Mouse (Mus musculus) hindbrain, embryonic 11.5 days (tissue): ENCODE results near the gene Epha3. TPM values are rescaled to one million over a fixed set of nuclear protein-coding genes. Genes with fewer than 3 reads are reported as not detected.

Source experiments
- ATAC-seq: fragments of 200-750 bp; cut with Nextera tagmentation; 2 replicates; pipeline ENCODE4 v1.8.0; 2017; ENCODE audit warnings: mild to moderate bottlenecking, moderate TSS enrichment, moderate library complexity; ENCODE audit not compliant: low FRiP score
- DNase-seq: peaks from one replicate; pipeline ENCODE4 v3.0.0-alpha.2; 2015; ENCODE audit warnings: low spot score
- H3K27ac ChIP-seq: fragments of 300-500 bp; sonication (generic); 2 replicates; pipeline ENCODE4 v1.5.1; 2014; ENCODE audit warnings: mild to moderate bottlenecking, low read depth, low read length
- H3K27me3 ChIP-seq: fragments of 300-500 bp; sonication (generic); 2 replicates; pipeline ENCODE4 v1.6.1; 2014; ENCODE audit warnings: mild to moderate bottlenecking, low read length, moderate library complexity, mixed read lengths; ENCODE audit not compliant: control insufficient read depth, insufficient read depth
- H3K36me3 ChIP-seq: fragments of 300-500 bp; sonication (generic); 2 replicates; pipeline ENCODE4 v1.6.1; 2014; ENCODE audit warnings: mild to moderate bottlenecking, low read length, moderate library complexity, mixed read lengths; ENCODE audit not compliant: control insufficient read depth, insufficient read depth
- H3K4me1 ChIP-seq: fragments of 300-500 bp; sonication (generic); replicated peaks from 2 replicates; pipeline ENCODE4 v1.6.1; 2014; ENCODE audit warnings: low read length, mixed read lengths; ENCODE audit not compliant: control insufficient read depth, insufficient read depth
- H3K4me2 ChIP-seq: fragments of 300-500 bp; sonication (generic); replicated peaks from 2 replicates; pipeline ENCODE4 v1.6.1; 2014; ENCODE audit warnings: mild to moderate bottlenecking, low read depth, low read length
- H3K4me3 ChIP-seq: fragments of 300-500 bp; sonication (generic); 2 replicates; pipeline ENCODE4 v1.5.1; 2014; ENCODE audit warnings: low read depth, low read length
- H3K9ac ChIP-seq: fragments of 300-500 bp; sonication (generic); 2 replicates; pipeline ENCODE4 v1.6.1; 2014; ENCODE audit warnings: low read depth, low read length
- H3K9me3 ChIP-seq: fragments of 300-500 bp; sonication (generic); 2 replicates; pipeline ENCODE4 v1.6.1; 2016; ENCODE audit warnings: low read length; ENCODE audit not compliant: control insufficient read depth
- WGBS: fragments of 180-500 bp; shearing (Covaris S2); extraction: QIAGEN DNeasy Blood & Tissue Kit; methylation state at CpG from one replicate; pipeline ENCODE4 v1.1.7; 2014; 5-methylcytosine and 5-hydroxymethylcytosine counted together
- polyA plus RNA-seq: library from polyadenylated mRNA; unstranded; fragments of >200 nt; fragmentation: Nextera tagmentation; extraction: Ambion mirVana; gene quantifications from 2 replicates; pipeline ENCODE4 v1.2.1, GENCODE M21; 2014

Epha3 gene
- polyA plus RNA-seq, 1 experiment from 2014 or later = 68.6 TPM

- DNase-seq = no peak
These were observed 311.4 kb downstream of the Epha3 start for GRCm38 (mm10) chr16:63552531-63552930.

GRCm38 (mm10) chr16:63539489-63539888 is 324.5 kb downstream of the Epha3 start:
- H3K4me1 ChIP-seq = no peaks in the 10 kb centered on the region
- no peaks in the 10 kb centered on the region for H3K27me3 ChIP-seq
- H3K9me3 ChIP-seq = no peaks in the 10 kb centered on the region
- no peak overlapping the region for H3K4me3 ChIP-seq
- ATAC-seq = no peak
- H3K4me2 ChIP-seq = no peak overlapping the region
- no peak overlapping the region for H3K9ac ChIP-seq
- no peak overlapping the region for H3K27ac ChIP-seq
- no peak for DNase-seq
- H3K36me3 ChIP-seq = no peaks in the 10 kb centered on the region

More at GRCm38 (mm10) chr16:63552531-63552930, 311.4 kb downstream of the Epha3 start:
- no peak overlapping the region for H3K4me3 ChIP-seq
- no peak overlapping the region for H3K4me2 ChIP-seq
- H3K27me3 ChIP-seq = no peaks in the 10 kb centered on the region
- H3K9me3 ChIP-seq = no peaks in the 10 kb centered on the region
- 88% methylated on average over 7 of the region's 7 CpGs for WGBS
- no peaks in the 10 kb centered on the region for H3K36me3 ChIP-seq
- no peak overlapping the region for H3K27ac ChIP-seq
- H3K9ac ChIP-seq = no peak overlapping the region
- no peaks in the 10 kb centered on the region for H3K4me1 ChIP-seq
- ATAC-seq = no peak

- Histone ChIP-seq H3K27me3 (no peaks in the 10 kb centered on the region), H3K36me3 (no peaks in the 10 kb centered on the region), H3K9me3 (no peaks in the 10 kb centered on the region), H3K4me1 (no peaks in the 10 kb centered on the region), H3K9ac (no peak overlapping the region), H3K4me2 (no peak overlapping the region), H3K27ac (no peak overlapping the region), H3K4me3 (no peak overlapping the region)
- 64% methylated on average over 2 of the region's 2 CpGs for WGBS
- DNase-seq (no peak), ATAC-seq (no peak)
These were observed 335.2 kb downstream of the Epha3 start for GRCm38 (mm10) chr16:63528821-63529220.

GRCm38 (mm10) chr16:63517636-63518035 is 346.3 kb downstream of the Epha3 start:
- ATAC-seq (no peak), DNase-seq (no peak)
- Histone ChIP-seq H3K27ac (no peak overlapping the region), H3K9me3 (no peaks in the 10 kb centered on the region), H3K27me3 (no peaks in the 10 kb centered on the region), H3K4me2 (no peak overlapping the region), H3K4me1 (no peaks in the 10 kb centered on the region), H3K9ac (no peak overlapping the region), H3K4me3 (no peak overlapping the region), H3K36me3 (no peaks in the 10 kb centered on the region)
- WGBS = 89% methylated on average over 1 of the region's 1 CpGs

- Histone ChIP-seq H3K4me1 (no peaks in the 10 kb centered on the region), H3K4me2 (no peak overlapping the region), H3K4me3 (no peak overlapping the region), H3K27ac (no peak overlapping the region), H3K9me3 (no peaks in the 10 kb centered on the region), H3K27me3 (no peaks in the 10 kb centered on the region), H3K36me3 (no peaks in the 10 kb centered on the region), H3K9ac (no peak overlapping the region)
- DNase-seq (no peak), ATAC-seq (no peak)
- WGBS = 93% methylated on average over 2 of the region's 2 CpGs
These were observed 353.9 kb downstream of the Epha3 start for GRCm38 (mm10) chr16:63510069-63510468.

- ATAC-seq (no peak), DNase-seq (no peak)
- no peaks in the 10 kb centered on the region for H3K36me3 ChIP-seq
- no peak overlapping the region for H3K4me3 ChIP-seq
- H3K9me3 ChIP-seq = no peaks in the 10 kb centered on the region
- 72% methylated on average over 2 of the region's 2 CpGs for WGBS
- H3K4me1 ChIP-seq = no peaks in the 10 kb centered on the region
- no peak overlapping the region for H3K4me2 ChIP-seq
- H3K27ac ChIP-seq = no peak overlapping the region
- no peak overlapping the region for H3K9ac ChIP-seq
- H3K27me3 ChIP-seq = no peaks in the 10 kb centered on the region
These were observed 357.5 kb downstream of the Epha3 start for GRCm38 (mm10) chr16:63506437-63506836.

- no peaks in the 10 kb centered on the region for H3K27me3 ChIP-seq
- H3K36me3 ChIP-seq = no peaks in the 10 kb centered on the region
- no peak overlapping the region for H3K4me3 ChIP-seq
- DNase-seq (peak; percentile 50), ATAC-seq (peak; percentile 93)
- no peaks in the 10 kb centered on the region for H3K4me1 ChIP-seq
- H3K9me3 ChIP-seq = no peaks in the 10 kb centered on the region
- H3K27ac ChIP-seq = no peak overlapping the region; the same call in 1 of the 2 replicates
- no peak overlapping the region for H3K4me2 ChIP-seq
- H3K9ac ChIP-seq = no peak overlapping the region
- 17% methylated on average over 6 of the region's 6 CpGs for WGBS
These were observed 362.5 kb downstream of the Epha3 start for GRCm38 (mm10) chr16:63501456-63501855.

- H3K27me3 ChIP-seq = no peaks in the 10 kb centered on the region
- no peaks in the 10 kb centered on the region for H3K4me1 ChIP-seq
- no peaks in the 10 kb centered on the region for H3K9me3 ChIP-seq
- H3K36me3 ChIP-seq = no peaks in the 10 kb centered on the region
- WGBS = 36% methylated on average over 4 of the region's 4 CpGs
- H3K4me3 ChIP-seq = no peak overlapping the region
- no peak overlapping the region for H3K4me2 ChIP-seq
- peak; percentile 19 for DNase-seq
- no peak overlapping the region for H3K27ac ChIP-seq
- no peak overlapping the region for H3K9ac ChIP-seq
- ATAC-seq = peak; percentile 80
These were observed 363.0 kb downstream of the Epha3 start for GRCm38 (mm10) chr16:63500975-63501393.
